Mouse (Mus musculus) thymus, adult 2 months (tissue): ENCODE measurements around the gene Hmcn2.

ENCODE experiments used
- CTCF ChIP-seq: fragments of 200-500 bp; IDR thresholded peaks from 2 replicates; pipeline ENCODE4 v1.5.1; 2012; ENCODE audit warnings: mild to moderate bottlenecking, control low read depth, low read length, moderate library complexity, borderline replicate concordance; ENCODE audit not compliant: control insufficient read depth, poor library complexity, insufficient read depth; ENCODE audit errors: extremely low read depth
- POLR2A ChIP-seq: fragments of 200-500 bp; IDR thresholded peaks from 2 replicates; pipeline ENCODE4 v1.6.1; 2012; ENCODE audit warnings: mild to moderate bottlenecking, low read length, control low read depth, moderate library complexity; ENCODE audit not compliant: control insufficient read depth, poor library complexity, insufficient read depth; ENCODE audit errors: extremely low read depth

DNA sequence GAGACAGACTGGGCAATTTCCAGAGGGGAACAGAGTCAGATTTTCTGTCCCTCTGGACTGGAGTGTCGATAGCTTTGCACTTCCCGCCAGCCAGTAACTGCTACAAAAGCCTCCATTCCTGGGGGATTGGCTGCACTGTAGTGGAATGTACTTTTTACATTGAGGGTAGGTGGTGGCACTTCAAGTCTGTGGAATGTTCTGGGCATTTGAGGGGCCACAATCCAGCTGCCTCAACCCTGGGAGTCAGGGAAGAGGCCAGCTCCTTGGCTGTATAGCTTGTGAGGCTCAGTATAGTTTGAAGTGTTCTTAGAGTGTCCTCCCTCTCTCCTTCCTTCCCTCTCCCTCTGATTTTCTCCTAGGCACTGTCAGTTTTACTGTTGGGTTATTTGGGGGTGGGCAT, 5.0 kb downstream of the Hmcn2 start:
- TF ChIP-seq CTCF (no peak), POLR2A (no peak)
